Mouse (Mus musculus) brain, embryonic 18.5 days (tissue): ENCODE data around the gene Inpp1.
"Not testable (repeated sequence)": the region's sequence is repeated elsewhere in the genome, so short reads cannot be mapped to it uniquely, and the experiment has no call there.

ENCODE experiments used
- DNase-seq: peaks from one replicate; pipeline ENCODE4 v3.0.0-alpha.2; 2012; ENCODE audit warnings: low read depth, low spot score

The Inpp1 gene

DNA sequence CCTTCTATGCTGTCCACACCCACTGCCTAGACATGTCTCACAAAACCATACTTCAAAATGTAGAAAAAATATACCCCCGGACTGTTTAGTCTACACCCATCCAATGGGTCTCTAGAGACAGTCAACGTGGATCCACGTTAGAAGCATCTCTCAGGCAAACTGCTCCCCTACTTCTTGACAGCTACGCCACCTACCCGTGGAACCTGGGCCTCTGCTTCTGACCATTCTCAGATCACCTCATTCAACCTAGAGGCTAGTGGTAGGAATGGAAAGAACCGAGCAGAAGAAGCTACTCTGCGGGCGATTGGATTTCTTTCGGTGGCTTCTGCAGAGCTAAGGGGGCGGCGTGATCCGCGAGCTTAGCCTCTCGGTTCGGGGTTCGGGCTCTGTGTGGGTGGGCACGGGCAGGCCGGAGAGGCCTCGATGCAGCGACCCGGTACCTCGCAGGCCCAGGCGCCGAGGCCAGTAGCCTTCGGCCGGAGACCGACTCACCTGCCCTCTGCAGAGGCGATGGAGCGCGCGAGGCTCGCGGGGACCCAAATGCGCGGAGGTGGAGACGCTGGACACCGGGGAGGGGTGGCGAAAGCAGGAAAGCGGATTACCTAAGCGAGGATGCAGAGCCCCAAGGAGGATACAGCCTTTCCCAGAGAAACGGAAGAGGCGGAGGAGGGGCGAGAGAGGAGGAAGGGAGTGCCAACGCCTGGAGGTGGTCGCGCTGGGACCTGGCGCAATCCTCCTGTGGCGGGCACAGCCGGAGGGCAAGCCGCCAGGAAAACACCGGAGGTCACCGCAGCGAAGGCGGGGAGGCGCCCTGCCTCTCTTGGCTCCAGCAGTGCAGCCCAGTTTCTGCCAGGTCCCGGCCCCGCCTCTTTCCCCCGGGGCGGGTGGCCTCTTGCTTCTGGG lies at the start of gene Inpp1:
TSS of gene Inpp1 (minus strand) at position 779 of the 903 bp plus-strand sequence.
- peak; percentile 62 for DNase-seq

DNA sequence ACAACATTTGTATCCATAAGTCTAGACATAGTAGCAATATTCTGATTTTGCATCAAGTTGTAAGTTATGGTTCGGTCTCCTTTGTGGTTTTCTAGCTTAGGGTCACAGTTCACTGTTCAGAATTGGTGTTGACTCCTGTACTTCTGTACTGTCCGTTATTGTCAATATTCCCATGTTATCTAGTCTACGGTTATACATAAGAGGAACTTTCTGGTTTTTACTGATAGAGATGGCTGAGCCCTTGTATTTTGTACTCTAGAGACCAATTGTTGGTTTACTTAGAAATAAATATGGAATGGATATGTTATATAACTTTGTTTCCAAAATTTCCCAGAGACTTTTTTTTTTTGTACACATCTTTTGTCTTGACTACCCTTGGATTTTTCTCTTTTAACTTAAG lies 48.5 kb upstream of the Inpp1 start:
- DNase-seq: no peak

DNA sequence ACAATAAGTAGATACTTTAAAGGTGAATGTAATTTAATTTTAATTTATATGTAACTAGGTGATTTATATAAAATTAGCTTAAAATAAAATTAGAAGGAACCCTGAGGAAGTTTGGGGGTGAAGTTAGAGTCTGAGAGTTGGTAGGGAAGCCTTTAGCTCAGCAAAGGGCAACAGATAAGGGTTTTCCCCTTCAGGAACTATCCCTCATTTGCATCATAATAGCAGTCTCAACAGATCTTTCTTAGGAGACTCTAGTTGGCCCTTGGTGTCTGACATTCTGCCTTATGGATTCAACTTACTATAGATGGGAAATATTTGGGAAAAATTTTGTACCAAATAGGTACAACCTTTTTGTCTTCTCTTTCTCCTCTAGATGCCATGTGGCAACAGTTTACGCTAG lies 46.7 kb upstream of the Inpp1 start:
- no peak for DNase-seq

DNA sequence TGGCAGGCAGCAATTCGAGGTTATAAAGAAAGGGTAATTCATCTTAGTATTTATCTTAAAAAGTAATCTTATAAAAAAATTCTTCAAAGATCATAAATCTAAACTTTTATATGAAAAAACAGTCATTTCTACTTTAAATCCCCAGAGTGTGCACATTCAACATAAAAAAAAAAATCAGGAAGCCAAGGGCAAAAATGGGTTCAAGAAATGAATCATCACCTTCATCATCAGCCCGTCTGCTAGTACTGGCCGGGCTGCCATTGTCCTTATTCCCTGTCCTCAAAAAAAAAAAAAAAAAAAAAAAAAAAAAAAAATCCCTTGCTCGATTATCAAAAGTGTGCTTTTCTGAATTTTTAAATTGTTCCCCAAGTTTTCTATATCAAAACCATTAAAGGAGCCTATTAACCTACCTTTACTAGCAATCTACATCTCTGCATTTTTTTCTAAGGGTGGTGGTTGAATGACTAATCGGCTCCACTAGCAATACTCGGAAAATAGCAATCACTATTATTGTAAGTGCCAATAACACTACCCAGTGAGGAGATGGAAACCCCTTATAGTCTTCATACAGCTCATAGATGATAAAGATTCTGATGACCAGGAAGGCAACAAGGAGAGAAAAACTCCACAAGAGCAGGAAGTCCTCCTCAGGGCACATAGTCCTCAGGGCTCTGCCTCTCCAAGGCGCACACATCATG lies 38.6 kb upstream of the Inpp1 start:
- no peak for DNase-seq

DNA sequence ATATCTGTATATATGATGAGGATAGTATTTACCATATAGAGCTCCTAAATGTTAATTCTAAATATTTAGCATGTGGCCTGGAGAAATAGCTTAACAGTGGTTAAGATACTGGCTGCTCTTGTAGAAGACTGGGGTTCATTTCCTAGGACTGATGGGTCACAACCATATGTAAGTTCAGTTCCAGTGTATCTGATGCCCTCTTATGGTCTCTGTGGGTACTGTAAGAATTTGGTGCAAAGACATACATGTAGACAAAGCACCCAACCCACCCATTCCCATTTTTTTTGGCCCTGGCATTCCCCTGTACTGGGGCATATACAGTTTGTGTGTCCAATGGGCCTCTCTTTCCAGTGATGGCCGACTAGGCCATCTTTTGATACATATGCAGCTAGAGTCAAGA lies 36.5 kb upstream of the Inpp1 start:
- not testable (repeated sequence) for DNase-seq

DNA sequence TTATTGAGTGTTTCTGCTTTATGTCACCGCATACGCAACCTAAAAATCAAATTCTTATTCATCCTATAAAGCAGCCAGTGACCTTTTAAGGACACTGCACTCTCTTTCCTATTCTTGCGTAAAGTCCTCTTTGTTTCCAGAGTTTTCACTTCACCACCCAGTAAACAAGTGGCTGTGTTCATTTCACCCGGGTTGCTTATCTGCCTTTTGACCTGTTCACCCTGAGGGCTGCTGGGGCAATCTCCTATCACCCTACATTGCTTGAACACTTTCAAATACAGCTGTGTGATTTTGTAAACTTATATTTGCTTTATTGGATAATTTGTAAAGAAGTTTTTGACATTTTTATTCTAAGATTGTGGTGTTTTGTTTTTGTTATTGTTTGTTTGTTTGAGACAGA lies 31.9 kb upstream of the Inpp1 start:
- DNase-seq: no peak

DNA sequence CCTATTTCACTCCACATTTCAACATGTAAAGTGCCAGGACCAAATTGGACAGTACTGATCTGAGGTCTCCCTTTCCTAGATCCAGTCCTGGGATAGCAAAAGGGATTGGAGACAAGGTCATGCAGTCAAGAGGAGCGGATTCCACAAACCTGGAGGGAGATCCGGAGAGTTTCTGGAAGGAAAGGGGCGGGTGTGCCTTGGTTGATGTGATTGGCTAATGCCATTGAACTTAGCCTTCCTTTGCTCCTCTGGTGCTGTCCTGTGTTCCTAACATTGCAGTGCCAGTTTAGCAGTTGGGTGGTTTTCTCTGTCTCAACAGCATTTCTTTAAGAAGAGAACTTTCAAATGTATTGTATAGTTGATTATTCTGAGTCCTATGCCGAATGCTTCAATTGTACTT lies 29.1 kb upstream of the Inpp1 start:
- no peak for DNase-seq

DNA sequence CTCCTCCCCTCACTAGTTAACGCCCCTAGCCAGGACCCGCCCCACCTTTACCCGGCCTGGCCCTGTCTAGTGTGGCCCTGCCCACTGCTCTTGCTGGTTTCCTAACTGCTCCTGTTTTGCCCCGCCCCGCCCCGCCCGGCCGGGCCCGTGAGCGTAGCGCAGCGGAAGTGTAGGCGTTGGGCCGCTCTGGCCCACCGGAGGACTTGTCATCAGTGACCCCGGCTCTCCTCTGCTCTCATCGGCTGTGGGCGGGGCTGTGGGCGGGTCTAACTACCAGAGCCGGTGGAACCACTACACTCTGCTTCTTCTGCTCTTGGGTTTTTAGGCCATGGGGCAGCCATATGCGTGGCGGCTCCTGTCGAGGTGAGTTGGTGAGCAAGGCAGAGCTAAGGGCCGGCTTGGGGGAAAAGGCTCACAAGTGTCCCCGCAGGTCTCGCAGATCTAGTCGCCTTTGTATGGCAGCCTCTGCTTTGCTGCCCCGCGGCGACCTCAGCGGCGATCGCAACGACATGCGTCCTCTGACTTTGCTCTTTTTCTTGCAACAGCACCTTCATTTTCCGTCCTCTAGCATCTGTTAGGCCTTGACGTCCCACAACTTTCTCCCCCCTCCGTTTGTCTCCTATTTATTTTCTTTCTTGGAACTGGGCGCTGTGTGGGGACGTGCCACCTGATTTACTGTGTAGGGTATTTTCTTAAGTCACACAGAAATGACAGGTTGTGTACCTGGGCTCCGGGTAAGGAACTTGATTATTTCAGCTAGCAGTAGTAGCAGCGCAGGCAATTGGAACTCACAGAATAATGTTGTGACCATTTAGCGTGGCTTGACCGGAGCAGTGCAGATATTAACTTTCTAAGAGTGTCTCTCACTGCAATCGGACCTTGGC lies 27.5 kb upstream of the Inpp1 start, which contains the start of gene Hibch:
TSS of gene Hibch (plus strand) at position 148 of the 884 bp plus-strand sequence.
- DNase-seq: peak; percentile 94

DNA sequence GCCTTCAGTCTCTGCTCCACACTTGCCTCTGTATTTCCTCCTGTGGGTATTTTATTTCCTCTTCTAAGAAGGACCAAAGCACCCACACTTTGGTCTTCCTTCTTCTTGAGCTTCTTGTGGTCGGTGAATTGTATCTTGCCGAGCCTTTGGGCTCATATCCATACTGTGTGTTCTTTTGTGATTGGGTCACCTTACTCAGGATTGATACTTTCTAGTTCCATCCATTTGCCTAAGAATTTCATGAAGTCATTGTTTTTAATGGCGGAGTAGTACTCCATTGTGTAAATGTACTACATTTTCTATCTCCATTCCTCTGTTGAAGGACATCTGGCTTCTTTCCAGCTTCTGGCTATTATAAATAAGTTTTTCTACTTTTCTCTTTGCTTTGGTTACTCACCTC lies 26.9 kb upstream of the Inpp1 start:
- DNase-seq: no peak

DNA sequence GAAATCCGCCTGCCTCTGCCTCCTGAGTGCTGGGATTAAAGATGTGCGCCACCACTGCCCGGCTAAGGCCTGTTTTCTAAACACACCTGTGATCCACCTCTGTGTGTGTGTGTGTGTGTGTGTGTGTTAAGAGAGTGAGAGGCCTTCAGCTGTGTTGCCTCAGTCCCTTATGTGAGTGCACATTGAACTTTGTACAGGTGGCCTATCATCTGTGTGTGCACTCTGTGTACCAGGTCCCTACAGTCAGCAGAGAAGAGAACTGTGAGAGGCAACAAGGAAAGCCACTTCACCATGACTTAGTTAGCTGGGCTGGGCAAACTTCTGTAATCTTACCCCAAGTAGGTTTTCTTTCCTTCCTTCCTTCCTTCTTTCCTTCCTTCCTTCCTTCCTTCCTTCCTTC lies 21.6 kb upstream of the Inpp1 start:
- DNase-seq: no peak

DNA sequence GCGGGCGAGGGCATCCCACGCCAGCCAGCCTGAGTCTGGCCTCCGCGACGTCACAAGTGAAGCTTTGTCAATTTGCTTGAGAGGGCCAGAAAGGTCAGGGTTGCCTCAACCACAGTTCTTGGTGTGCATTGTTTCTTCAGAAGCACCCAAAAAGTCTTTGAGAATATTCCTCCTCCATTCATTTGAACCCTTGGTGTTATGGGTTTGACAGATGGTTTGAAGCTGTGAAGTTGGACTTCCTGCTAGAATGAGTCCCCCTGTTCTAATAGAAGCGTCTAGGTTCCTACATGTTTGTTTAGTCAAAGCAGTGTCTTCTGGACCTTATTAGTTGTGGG lies 292 bp upstream of the Inpp1 start:
- no peak for DNase-seq

DNA sequence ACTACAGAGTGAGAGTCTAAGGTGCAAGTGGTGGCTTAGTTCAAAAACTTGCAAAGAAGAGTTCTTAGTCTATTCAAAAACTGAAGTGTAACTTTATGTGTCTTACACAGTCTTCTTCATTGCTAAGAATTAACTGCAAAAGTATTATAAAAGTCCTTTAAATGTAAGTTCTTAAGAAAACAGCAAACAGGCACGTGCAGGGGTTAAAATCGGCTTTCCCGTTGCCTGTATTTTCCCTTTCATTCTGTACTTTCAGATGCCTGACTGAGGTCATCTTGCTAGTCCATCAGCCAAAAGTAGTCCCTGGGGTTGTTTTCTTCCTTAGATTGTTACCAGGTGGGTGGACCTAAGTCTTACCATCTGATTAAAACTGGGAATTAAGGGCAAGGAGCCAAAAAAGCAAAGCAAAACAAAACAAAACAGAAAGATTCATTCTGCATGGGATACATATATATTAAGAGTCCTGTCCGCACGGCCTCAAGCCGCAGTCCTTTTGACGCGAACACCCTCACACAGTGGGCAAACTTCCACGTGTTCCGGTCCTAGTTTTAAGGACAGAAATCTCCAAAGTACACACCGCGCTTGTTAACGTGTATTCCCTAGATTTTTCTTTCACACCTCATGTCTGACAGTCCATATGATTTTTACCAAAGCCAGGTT lies 1.1 kb downstream of the Inpp1 start:
- DNase-seq: no peak

DNA sequence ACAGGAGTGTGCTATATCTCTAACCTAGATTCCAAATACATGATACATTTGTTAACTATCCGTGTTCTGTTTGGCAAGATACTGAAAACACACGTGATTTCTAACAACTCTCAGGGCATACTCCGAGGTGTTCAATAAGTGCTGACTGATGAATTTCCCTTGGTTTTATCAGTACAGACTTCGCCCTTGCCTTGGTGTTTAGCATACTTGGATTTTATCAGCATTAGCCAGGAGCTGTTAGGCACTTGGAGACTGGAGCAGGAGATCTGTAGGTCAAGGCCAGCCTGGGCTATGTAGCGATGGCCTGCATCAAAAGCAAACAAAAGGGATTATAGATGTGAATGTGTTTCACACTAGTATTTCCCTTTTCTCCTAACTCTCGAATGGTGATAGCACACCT lies 9.0 kb downstream of the Inpp1 start:
- no peak for DNase-seq

DNA sequence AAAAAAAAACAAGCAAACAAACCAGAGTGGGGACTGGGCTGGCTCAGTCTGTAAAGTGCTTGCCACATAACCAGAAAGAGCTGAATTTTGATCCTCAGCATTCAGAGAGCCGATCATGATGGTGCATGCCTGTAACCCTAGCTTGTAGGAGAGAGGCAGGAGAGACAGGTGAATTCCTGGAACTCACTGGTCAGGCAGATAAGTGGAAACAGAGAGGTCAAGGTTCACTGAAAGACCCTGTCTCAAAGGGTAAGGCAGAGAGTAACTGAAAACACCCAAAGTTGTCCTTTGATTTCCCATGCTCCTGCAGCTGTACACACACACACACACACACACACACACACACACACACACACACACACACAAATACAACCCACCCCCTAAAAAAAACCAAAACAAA lies 12.4 kb downstream of the Inpp1 start:
- DNase-seq: no peak

DNA sequence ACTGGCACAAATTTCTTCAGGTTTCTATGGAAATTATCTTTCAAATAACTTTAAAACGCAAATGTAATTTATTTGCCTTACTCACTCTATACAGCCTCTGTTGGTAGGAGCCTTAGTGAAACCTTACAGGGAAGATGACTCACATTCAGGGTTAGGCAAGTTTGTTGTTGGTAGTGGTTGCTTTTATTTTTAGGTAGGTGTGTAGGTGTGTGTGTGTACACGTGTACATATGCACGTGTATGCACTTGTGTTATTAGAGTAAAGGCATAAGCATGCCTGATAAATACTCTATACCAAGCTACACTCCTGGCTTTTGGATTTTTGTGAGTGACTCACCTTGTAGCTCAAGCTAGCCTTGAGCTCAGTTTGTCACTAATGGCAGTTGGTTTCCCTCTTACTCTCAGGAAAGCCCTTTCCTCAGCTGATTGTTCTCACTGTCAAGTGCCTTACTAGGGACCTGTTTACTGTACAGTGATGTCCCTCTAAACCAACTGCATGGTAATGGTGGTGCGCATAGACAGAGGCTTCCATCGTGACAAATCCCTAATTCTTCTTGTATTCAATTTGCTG lies 15.0 kb downstream of the Inpp1 start:
- no peak for DNase-seq

DNA sequence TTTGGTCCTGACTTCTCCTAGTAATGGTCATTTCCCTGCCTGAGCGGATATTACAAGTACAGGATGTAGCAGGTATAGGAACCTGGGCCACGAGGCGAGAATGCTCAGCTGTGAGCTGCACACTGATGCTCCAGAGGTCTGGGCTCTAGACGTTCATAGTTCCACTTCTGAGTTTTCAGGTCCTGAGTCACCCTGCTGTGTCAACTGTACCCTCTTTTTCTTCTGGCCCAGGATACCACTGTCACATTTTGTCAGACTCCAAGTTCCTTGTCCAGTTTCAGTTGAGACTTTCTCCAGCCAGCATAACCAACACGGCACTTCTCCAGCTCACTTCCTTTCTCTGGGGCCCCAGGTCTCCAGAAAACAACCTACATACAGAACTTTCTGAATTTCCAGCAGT lies 15.8 kb downstream of the Inpp1 start:
- no peak for DNase-seq

DNA sequence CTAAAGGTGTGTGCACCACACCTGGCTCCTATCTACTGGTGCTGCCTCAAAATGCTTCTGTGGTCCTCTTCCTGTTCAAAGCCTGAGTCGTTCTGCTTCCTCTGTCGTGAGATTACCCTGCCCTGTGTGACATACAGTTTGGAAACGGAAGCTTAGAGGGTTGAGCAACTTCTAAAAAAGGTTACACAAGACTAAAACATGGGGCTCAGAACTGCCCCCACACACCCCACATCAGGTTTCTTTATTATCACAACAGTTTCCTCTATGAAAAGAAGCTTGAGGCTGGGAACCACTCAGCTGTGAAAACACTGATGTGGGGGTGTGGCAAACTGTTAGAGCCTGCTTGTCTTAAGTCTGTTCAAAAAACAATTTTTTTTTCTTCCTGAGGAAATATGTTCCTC lies 17.1 kb downstream of the Inpp1 start:
- DNase-seq: no peak

DNA sequence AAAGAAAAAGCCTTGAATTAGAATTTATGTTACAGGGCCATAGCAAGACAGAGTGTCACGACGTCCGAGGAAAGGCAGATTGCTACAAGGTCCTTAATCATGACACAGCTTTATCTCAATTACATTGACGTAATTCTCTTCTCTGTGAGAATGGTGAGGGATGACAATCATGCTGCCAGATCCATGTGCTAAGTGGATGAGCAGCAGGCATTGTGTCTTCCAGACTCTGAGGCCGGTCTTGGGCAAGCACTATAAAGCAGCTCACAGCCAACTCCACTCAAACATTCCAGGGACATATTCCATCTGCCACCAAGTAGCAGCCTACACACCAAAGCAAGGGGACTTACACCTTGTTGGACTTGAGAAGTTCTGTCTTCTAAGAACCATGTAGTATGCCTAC lies 17.7 kb downstream of the Inpp1 start:
- no peak for DNase-seq

DNA sequence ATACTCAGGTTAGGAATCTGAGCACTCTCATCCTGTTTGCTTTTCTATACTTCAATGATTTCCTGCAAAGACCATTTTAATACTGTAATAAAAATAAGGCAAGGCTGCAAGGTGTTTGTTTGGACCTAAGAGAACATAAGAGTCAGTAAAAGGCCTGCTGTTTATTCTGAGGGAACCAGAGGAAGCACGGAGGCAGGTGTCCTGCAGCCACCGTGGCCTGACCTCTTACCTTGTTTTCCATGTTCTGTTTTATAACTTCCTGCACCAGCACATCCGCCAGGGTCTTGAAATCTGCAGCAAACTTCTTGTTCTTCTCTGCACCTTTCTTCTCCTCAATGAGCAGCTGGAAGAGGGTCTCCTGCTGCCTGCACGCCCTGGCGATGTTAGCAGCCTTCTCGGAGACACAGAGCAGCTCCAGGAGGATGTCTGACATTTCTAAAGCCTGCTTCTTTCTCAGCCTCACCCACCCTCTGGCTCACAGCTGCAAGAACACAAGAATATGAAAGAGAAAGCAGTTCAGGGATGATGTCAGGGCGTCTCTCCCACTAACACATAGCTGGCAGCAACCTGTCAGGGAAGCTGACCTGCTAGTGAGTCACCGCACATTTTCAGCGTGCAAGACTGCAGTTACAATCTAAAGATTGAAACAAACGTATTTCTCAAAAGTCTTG lies 18.3 kb downstream of the Inpp1 start:
- no peak for DNase-seq

DNA sequence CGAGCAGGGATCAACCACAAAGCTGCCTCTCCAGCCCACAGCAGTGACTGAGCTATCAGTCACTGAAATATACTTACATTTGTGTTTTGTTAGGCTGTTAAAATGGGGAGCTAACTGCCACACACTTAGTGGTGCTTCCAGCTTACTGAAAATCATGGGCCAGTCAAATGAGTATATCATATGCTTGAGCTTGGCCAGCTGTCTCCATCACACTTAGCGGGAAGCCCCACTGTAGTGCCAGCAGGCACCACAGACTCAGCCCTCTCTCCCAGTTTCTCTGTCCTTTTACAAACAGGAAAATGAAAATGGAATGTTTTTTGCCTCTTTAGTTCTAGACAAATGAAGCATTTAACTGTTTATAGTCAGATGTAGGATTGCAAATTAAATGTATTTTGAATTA lies 21.6 kb downstream of the Inpp1 start:
- DNase-seq: no peak

DNA sequence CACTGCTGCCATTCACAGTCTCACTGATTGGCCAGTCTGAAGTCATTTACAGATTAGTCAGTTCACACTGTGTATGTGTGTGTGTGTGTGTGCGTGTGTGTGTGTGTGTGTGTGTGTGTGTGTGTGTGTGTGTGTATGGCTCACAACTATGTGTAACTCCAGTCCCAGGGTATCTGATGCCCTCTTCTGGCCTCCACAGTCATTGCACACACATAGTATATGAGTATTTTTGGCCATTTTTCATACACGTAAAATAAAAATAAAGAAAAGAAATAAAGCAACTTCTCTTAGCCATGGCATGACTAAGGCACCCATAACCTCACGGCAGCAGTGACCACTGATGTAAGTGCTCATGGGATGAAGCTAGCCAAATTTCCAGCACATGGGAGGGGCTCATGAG lies 23.8 kb downstream of the Inpp1 start:
- no peak for DNase-seq
